Mouse (Mus musculus): ENCODE measurements at regions not wholly inside any gene's neighbourhood (a gene's known extent, or its start where the extent isn't known, plus 50 kb on each side); places are given as distances from the start of the nearest gene placed in this dataset.

DNA sequence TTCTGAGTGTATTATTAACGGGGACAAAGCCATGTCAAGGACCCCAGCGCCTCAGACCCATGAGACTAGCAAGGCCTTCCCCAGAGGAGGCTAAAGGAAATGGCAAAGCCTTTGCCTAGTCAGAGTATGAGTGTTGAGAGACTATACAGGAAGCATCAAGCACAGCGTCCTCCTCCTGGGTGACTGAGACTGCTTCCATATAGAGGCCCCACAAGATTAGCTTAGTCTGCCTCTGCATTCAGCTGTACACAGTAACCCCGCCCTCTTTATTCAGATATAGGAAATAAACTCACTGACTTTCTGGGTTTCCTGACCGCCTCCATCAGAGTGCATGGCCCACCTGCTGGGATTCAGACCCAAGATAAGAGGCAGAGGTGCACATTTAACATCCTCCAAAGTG, 192.8 kb upstream of the Hes1 start:
- DNase-seq (ENCODE audit: low spot score), result no peak

DNA sequence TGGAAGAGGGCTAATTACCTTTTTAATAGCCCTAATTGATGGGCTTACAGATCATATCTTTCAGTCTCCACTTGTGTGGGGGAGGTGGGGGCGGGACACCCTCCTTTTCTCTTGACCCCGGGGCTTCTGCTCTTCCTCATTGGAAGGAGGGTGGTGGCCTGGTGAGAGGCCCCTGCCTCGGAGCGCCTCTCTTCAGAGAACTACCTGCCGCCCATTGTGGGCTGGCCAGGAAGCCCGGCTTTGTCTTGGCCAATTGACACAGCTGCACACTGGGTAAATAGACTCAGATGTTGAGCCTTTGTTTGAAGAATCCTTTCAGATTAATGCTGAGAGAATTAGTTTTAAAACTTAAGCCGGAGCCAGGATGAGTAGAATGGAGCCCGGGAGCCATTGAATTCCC, 188.0 kb upstream of the Hes1 start:
- DNase-seq (ENCODE audit: low spot score), result no peak

DNA sequence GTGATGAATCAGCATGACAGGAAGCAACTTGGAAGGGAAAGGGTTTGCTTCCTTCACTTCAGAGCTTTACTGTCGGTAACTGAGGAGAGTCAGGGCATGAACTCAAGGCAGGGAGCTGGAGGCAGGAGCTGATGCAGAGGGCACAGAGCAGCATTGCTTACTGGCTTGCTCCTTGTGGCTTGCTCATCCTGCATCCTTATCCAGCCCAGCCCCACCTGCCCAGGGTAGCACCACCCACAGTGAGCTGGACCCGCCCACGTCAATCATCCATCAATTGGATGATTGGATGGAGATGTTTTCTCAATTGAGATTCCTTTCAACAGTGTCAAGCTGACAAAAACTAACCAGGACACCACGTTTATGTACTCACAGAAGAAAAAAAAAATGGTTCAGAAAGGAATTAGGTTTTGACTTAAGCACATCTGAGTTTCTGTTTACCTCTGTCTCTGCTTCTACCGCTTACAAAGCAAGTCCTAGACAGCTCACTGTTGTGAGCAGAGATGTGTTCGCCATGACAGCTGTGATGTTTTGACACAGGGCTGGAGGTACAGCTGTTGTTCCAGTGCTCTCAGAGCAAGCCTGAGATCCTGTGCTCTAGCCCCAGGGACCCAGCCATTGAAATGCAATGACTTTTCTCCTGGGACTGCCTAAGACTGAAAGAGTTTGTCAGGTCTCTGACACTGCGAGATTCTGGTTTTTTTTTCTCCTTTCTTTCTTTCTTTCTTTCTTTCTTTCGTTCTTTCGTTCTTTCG, 186.6 kb upstream of the Hes1 start:
- no peak for DNase-seq (ENCODE audit: low spot score)

DNA sequence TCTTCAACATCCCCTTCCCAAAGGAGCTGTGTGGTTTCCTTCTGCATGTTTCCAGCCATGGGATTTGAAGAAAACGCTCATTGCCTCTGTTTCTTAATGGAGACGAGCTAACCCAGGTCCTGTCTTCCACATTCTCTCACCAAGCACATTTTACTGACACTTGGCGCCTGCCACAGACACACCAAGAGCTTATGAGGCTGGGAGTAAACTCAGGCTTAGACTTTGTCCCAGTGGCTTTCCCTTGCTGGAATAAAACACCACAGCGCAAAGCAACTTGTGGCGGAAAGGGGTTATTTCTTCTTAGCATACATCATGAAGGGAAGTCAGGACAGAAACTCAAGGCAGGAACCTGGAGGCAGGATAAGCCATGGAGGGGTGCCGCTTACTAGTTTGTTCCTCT, 184.5 kb upstream of the Hes1 start:
- DNase-seq (ENCODE audit: low spot score), result no peak

DNA sequence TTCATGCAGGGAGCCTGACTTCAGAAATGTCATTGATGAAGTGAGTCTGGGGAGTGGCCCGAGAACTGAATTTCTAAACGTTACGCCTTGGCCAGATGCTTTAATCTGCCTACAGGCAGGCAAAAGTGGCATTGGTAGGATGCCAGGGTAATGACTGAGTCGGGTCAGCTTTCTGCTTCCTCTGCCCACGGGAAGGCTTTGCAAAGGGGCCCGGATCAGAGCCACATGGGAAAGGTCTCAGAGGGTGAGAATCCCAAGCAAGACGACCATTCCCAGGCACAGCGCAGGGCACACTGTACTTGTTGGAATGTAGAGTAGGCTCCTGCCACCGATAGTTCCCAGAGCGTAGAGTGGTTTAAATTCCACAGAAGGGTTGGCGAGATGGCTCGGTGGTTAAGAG, 182.7 kb upstream of the Hes1 start:
- no peak for DNase-seq (ENCODE audit: low spot score)

DNA sequence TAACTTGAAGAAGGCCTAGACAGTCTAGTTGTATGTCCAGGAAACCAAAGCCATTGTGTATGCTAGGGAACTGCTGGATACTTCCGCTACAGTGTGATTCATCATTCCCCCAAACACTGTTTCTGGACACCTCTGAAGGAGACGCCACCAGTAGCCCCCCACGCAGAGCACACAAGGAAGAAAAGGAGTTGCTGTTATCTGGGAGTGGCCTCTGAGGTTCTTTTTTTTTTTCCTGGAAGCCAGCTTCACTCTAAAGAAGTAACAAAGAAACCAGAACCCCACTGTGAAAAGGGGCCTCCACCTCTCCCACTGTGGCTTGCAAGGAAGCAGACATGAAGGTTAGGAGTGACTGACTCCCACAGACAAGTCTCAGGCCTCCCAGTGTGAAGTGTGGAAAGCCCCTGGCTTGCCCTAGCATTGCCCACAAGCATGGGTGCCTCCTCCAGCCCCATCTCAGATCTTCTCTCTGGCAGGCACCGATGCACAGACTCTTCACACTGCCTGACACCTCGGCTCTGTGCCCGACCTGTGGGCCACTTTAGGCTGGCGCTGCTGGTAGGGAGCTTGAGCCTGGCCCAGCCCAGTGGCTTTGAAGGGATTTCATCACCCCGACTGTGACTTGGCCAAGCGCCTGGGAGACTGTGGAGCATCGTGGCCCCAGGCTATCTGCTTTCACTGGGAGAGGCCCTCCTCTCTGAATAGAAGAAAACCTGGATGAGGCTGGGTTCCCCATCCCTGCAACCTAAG, 181.8 kb upstream of the Hes1 start:
- DNase-seq (ENCODE audit: low spot score), result peak; percentile 49

DNA sequence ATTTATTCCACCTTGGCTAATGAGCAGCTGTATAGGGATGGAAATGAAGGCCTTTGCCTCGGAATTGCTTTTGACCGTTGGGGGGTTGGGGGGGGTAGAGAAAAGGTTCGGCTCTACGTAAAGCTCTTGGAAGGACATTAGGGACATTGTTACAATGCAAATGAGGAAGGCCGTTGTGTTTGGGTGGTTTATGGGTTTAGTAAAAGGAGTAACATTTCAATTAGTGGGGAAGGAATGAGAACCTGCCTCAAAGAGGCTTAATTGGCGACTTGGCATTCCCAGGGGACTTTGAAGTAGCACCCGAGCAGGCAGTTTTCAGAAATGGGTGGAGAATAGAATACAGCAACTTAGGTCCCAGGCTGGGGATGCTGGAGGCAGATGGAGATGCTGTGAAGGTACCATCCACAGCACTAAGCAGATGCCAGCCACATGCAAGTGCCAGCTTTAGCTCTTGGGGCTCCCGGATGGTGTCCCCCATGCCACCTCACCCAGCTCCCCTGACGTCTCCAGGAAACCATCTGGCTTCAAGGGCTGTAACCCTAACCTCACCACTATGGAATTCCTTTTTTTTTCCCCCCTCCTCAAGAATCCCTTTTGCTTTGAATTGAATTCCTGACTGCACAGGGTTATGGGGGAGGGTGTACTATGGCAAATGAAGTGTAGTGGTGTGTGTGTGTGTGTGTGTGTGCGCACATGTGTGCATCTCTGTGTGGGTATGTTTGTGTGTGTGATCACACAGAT, 180.8 kb upstream of the Hes1 start:
- no peak for DNase-seq (ENCODE audit: low spot score)

DNA sequence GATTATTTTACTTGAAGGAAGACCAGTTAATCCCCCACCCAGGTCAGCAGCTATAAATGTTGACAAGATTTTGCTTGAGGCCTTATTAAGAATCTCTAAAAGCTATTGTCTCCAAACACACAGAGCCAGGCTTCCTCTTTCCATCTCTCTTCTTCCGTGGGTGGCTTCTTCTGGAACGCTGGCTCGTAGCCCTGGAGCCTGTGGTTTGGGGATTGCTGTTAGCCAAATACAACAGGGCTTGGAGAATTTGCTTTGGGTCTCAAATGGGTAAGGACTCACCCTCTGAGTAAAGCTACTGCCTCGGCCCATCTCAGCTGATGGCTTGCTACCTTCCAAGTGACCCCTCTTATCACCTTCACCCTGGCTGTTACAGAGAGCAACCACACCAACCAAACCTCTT, 179.3 kb upstream of the Hes1 start:
- DNase-seq (ENCODE audit: low spot score), result no peak

DNA sequence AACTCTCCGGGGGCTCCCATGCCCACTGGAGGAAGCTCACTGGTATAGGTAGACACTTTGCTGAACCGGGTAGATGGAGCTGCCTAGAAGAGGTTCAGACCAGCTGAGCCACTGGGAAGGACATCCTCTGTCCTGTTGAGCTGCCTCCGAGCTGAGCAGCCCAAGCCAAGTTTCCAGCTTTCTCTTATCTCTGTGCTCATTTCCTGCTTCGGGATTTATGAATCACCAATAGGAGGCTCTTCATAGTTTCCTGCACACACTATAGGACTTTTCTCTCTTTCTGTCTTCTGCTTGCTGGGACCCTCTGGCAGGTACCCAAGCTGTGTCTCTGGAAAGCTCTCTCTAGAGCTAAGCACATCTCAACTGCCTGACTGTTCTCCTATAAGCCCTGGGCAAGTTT, 177.4 kb upstream of the Hes1 start:
- DNase-seq (ENCODE audit: low spot score), result no peak

DNA sequence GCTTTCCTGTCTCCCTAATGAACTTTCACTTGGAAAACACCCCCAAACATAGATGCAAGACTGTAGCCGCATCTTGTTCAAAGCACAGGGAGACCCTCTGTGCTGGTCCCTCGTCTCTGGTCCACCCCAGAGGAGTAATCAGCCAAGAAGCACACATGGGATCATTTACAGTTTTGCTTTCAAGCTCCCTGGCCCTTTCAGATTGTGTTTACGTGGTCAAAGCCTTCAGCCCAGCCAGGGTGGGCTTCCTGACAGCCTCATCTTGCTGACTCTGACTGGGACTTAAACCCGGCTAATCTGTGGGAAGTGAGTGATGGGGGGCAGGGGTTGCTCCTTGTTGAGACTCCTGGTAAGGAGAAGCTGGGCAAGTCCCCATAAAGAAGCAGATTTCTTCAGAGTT, 174.8 kb upstream of the Hes1 start:
- no peak for DNase-seq (ENCODE audit: low spot score)

DNA sequence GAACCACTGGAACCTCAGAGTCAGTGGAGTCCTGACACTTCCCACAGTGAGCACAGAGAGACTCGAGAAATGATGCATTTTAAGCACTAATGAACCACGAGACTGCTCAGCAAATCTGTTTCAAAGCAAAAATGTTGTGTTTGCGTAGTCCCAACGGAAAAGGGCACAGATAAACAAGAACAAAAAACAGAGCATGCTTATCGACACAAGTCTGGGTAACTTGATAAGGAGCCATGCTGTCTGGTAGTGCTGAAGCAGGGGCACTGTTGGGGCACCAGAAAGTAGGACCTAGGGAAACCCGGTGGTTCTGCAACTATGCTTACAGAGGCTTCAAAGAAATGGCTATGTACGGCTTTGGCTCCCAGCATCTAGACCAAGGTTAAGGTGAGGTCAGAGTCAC, 172.7 kb upstream of the Hes1 start:
- no peak for DNase-seq (ENCODE audit: low spot score)

DNA sequence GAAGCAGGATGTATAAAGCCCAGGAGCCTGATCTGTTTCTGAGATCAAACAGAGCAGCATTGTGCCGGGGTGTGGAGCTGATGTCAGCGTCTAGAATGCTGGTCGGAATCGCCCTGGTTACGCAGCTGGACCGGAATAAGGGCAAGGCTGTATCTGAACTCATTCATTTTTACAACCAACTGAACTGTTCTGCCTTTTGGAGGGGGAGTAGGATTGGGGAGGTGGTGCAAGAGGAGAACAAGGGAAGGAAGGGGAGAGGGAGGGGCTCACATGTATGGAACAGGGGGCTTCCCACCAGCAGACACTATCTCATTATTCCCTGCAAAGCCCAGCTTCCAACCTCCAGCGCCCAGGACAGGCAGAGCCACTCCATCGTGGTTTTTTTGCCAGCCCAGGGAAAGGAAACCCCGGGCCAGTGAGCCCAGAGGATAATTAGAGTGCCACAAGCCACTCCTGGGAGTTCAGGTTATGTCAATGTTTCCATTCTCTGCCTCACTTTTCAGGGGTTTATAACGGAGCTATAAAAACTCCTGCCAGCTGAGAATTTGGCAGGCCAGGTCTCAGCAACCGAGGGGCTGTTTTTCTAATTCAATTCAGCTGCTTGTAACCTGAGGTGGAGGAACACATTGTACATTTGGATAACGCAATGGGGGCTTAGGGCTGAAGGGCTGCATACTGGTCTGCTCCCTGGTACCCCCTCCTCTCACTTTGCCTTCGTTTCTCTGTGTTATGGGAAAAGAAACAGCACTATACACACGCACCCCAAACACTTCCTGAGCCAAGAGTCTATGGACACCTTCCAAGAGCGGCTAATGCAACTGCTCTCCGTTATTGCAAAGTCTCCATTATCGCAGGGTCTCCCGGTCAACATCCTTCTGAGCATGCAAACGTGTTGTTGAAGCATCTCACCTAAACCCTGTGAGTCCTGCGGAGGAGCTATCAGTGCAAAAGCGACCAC, 170.0 kb upstream of the Hes1 start:
- no peak for DNase-seq (ENCODE audit: low spot score)

DNA sequence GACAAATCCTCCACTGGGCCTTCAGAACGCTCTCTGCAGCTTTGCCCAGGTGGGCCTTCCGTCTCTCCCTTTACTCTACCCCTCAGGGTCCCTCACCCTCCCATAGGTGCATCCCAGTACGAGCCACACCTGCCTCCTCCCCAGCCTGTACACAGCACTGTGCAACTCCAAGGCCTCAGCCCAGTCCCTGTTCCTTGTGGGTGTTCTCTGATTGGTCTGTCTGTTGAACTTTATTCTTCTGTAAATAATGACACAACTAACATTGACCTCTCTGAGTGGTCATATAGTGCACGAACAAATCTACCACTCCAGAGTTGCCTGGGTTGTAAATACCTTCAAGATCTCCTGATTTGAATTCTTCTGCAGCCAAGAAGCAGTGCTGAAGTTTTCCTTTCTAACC, 167.8 kb upstream of the Hes1 start:
- DNase-seq (ENCODE audit: low spot score), result no peak

DNA sequence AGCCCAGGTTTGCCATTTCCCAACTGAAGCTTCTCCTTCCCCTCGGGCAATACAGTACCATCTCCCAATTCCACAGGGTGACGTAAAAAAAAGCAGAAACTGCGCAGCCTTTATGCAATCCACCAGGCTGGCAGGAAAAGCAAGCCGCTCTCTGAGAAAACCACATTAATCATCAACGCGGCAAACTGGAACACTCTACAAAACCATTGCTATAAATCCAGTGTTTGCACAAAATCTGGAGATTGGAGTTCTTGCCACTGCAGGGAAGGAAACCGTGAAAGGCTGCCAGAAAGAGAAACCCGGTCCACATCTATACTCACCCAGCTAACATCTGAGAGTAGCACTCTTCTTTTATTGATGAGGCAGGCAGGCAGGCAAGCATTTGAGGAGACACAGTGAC, 160.7 kb upstream of the Hes1 start:
- no peak for DNase-seq (ENCODE audit: low spot score)

DNA sequence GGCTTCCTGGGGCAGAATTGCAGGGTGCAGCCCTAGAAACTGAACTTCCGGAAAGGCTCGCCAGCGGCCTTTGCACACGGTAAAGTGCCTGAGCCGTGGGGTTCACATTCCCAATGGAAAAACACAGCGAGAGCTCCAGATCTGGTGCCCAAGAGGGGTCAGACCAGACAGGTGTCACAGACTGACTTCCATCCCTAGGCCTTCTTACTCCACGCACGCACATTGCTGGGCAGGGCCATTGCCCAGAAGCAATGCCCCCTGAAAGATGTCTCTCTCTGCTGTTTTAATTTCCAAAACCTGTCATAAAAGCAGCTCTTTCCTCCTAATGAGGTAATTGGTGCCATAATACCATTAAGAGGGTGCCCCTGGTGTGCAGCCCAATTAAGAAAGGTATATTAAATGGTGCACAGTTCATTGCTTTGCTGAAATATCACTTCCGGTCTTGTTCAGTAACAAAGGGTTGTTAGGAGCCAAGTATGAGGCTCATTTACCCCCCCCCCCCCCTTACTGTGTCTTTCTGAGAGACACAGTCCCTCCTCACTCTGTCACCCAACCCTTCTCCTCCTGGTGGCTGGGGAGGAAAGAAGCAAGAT, 159.9 kb upstream of the Hes1 start:
- no peak for DNase-seq (ENCODE audit: low spot score)

DNA sequence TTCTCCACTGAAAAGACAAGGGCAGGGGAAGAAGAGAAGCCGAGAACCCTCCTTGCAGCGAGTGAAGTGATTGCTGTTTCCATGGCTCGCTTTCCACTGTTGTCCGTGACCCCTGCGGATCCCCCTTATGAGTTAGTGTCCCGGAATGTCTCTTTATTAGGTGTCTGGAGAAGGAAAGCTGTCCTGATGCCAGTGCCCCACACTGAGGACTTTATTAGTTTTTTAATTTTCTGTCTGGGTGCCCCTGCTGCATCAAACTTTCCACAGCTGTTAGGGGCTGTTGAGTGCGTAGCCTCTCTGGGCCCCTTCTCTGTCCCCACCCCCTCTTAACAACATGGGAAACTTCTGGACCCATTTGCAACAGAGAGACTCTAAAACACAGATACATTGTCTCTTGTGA, 156.9 kb upstream of the Hes1 start:
- no peak for DNase-seq (ENCODE audit: low spot score)

DNA sequence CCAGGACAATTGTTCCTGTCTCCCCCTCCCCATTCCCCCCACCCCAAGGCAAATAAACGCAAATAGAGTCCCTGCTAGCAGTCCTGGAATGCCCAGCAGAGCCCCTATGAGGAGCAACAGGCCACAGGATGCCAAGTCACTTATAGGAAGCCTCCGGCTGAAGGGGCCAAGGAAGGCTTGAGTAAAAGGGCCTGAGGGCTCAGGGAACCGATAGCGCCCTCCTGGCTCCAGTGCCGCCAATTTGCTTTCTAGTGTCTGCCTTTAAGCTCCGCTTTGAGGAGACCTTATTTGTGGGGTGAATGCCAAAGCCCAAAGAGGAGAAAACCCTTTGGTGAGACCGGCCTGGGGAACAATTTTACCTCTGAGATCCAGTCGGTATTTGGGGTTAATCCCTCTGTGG, 156.2 kb upstream of the Hes1 start:
- DNase-seq (ENCODE audit: low spot score), result no peak

DNA sequence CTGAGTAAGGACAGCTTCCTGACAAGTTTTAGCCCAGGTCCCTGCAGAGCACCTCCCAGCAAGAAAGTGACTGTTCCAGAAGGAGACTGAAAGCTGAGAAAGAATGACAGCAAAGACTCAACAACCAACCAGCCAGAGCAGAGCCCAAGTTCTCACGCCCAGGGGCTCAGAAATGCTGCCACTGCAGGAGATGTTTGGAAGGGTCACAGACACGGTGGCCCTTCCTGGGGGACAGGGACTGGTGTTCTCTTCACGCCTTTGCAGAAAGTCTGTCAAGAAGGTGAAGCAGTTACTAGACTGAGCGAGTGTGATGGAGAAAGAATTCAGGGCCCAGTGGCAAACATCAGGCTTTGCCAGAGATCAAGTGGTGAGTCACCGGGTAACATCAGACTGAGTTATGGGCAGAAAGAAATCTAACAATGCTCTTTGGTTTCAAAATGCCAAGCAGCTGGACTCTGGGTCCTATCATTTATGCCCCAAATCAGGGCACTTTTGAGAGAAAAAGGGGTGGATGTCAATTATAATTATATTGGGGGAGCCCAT, 154.2 kb upstream of the Hes1 start:
- no peak for DNase-seq (ENCODE audit: low spot score)

DNA sequence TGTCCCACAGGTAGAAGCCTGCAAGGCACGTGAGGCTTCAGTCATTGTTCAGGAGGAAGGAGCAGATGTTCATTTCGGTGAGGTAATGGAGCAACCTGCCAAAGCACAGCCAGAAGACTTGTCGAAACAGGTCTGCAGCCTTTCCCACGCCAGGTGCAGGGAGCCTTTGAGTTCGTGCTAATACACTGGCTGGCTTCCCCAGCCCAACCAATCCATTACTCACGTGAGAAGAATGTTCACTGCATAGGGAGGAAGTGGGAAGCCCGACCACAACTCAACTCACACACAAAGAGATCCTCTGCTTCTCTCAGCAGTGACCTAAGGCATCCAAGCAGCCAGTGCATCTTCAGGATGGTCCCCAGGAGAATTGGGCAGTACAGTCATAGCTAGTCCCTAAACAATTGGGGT, 153.0 kb upstream of the Hes1 start:
- no peak for DNase-seq (ENCODE audit: low spot score)

DNA sequence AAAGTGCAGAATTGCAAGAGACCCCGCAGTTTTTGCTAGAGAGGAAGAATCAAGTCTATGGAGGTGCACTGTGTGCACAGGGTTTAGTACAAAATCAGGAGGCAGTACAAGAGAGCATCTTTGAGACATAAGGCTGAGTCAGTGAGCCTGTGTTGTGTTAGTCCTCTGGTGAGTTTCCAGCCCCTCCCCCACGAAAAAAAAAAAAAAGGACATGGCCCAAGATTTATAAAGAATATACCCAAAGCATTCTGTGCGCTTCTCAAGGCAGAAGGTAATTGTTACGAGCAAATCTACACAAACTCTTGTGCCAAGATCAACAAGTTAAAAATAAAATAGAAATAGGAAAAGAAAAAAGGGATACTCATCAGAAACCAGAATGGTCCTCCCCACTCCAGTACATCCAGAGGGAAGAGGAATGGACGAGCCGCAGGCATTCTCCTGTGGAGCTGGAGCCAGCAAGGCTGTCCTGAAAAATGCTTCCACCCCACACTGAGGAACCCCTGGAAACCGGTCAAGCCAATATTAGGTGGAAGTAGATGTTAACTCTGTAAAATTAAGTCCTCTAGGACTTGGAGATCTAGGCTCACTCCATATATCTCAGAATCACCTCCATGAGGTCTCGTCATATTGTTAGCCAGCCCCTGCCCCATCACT, 150.7 kb upstream of the Hes1 start:
- no peak for DNase-seq (ENCODE audit: low spot score)

DNA sequence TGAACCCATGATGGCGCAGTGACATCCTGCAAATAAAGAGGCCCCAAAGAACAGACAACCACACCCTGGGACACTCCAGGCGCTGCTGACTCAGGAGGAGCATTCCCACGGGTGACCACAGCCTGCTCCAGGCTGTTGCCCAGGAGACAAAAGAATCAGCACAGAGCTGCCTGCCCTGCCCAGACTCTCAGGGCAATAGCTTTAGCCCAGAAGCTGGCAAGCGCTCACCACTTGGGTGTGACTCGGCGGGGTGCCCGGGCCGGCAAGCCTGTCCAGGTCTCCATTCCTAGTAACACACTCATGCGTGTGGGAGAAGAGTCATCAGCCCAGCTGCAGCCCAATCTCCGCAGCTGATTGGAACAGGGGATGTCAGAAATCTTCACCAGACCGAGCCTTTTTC, 148.8 kb upstream of the Hes1 start:
- peak; percentile 35 for DNase-seq (ENCODE audit: low spot score)
